Mouse (Mus musculus) lung, embryonic 14.5 days (tissue): ENCODE results near the gene Gm11214. TPM values are rescaled to one million over a fixed set of nuclear protein-coding genes. Genes with fewer than 3 reads are reported as not detected.

Source experiments
- ATAC-seq: fragments of 200-750 bp; cut with Nextera tagmentation; 2 replicates; pipeline ENCODE4 v1.8.0; 2017; ENCODE audit warnings: mild to moderate bottlenecking, moderate TSS enrichment, moderate library complexity; ENCODE audit not compliant: insufficient read depth
- DNase-seq: peaks from one replicate; pipeline ENCODE4 v3.0.0-alpha.2; 2015
- H3K27ac ChIP-seq: fragments of 300-500 bp; sonication (generic); 2 replicates; pipeline ENCODE4 v1.5.1; 2014; ENCODE audit warnings: low read depth, mild to moderate bottlenecking, moderate library complexity
- H3K27me3 ChIP-seq: fragments of 300-500 bp; sonication (generic); 2 replicates; pipeline ENCODE4 v1.6.1; 2014; ENCODE audit warnings: low read length, control low read depth; ENCODE audit not compliant: insufficient read depth
- H3K36me3 ChIP-seq: fragments of 300-500 bp; sonication (generic); 2 replicates; pipeline ENCODE4 v1.6.1; 2014; ENCODE audit warnings: control low read depth; ENCODE audit not compliant: insufficient read depth
- H3K4me1 ChIP-seq: fragments of 300-500 bp; sonication (generic); 2 replicates; pipeline ENCODE4 v1.6.1; 2014; ENCODE audit warnings: antibody characterized with exemption, control low read depth; ENCODE audit not compliant: insufficient read depth
- H3K4me2 ChIP-seq: fragments of 300-500 bp; sonication (generic); 2 replicates; pipeline ENCODE4 v1.6.1; 2014; ENCODE audit warnings: mild to moderate bottlenecking
- H3K4me3 ChIP-seq: fragments of 300-500 bp; sonication (generic); 2 replicates; pipeline ENCODE4 v1.5.1; 2014; ENCODE audit warnings: low read depth, low read length
- H3K9ac ChIP-seq: fragments of 300-500 bp; sonication (generic); 2 replicates; pipeline ENCODE4 v1.6.1; 2014
- H3K9me3 ChIP-seq: fragments of 300-500 bp; sonication (generic); 2 replicates; pipeline ENCODE4 v1.6.1; 2016; ENCODE audit warnings: low read depth, low read length, control low read depth
- CTCF ChIP-seq: IDR thresholded peaks from 2 replicates; pipeline ENCODE4 v1.5.1; 2016; ENCODE audit warnings: antibody characterized with exemption, low read depth
- WGBS: fragments of 180-500 bp; shearing (Covaris S2); extraction: QIAGEN DNeasy Blood & Tissue Kit; methylation state at CpG from one replicate; pipeline ENCODE4 v1.1.7; 2014; 5-methylcytosine and 5-hydroxymethylcytosine counted together
- polyA plus RNA-seq: library from polyadenylated mRNA; unstranded; fragments of >200 nt; fragmentation: Nextera tagmentation; extraction: Ambion mirVana; gene quantifications from 2 replicates; pipeline ENCODE4 v1.2.1, GENCODE M21; 2014

Gene Gm11214
- polyA plus RNA-seq, 1 experiment from 2014 or later: not detected

DNA sequence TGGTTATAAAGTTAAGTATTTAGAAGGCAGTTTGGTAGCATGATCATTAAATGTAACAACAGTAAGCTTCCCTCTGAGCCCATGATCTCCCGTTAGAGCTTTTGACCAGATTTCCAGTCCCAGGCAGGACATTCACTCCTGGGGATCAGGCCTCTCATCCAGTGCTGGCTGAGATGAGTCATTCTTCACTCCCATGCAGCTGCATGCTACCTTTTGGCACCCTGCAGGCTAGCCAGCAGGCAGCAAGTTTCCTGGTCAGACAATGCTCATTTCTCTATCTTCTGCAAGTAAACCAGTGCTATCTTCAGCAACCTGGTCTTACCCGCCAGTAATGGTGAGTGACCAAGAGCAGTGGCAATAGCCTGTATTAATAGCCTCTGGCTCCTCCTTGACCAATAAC is 30.0 kb downstream of the Gm11214 start:
- Histone ChIP-seq H3K36me3 (no peaks in the 10 kb centered on the region), H3K4me2 (no peak overlapping the region), H3K9ac (no peak overlapping the region), H3K27me3 (no peaks in the 10 kb centered on the region), H3K9me3 (no peaks in the 10 kb centered on the region), H3K4me1 (no peaks in the 10 kb centered on the region), H3K4me3 (no peak overlapping the region), H3K27ac (no peak overlapping the region)
- TF ChIP-seq CTCF: no peak
- ATAC-seq (no peak), DNase-seq (no peak)
- WGBS: 82% methylated on average over 2 of the region's 2 CpGs

DNA sequence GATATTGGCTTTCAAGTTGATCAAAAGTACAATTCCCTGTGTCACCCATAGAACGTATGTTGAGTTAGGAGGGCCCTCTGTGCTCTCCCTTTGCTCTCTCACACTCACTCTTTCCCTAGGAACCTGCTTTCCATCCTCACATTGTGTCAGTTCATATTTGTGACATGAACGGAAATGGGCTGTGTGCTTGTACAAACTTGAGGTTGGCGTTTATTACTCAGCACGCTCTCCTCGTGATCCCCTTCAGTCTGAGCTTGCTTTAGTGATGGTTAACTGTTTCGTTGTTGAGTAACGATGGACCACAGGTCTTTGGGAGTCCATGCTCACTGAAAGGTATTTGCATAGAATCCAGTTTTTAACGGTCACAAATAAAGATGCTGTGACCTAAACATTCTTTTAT is 36.1 kb downstream of the Gm11214 start:
- H3K9ac ChIP-seq: no peak overlapping the region
- no peak overlapping the region for H3K4me3 ChIP-seq
- no peaks in the 10 kb centered on the region for H3K36me3 ChIP-seq
- no peaks in the 10 kb centered on the region for H3K27me3 ChIP-seq
- TF ChIP-seq CTCF: no peak
- DNase-seq (no peak), ATAC-seq (no peak)
- 75% methylated on average over 8 of the region's 8 CpGs for WGBS
- H3K27ac ChIP-seq: no peak overlapping the region
- no peak overlapping the region for H3K4me2 ChIP-seq
- H3K4me1 ChIP-seq: no peaks in the 10 kb centered on the region
- H3K9me3 ChIP-seq: no peaks in the 10 kb centered on the region

DNA sequence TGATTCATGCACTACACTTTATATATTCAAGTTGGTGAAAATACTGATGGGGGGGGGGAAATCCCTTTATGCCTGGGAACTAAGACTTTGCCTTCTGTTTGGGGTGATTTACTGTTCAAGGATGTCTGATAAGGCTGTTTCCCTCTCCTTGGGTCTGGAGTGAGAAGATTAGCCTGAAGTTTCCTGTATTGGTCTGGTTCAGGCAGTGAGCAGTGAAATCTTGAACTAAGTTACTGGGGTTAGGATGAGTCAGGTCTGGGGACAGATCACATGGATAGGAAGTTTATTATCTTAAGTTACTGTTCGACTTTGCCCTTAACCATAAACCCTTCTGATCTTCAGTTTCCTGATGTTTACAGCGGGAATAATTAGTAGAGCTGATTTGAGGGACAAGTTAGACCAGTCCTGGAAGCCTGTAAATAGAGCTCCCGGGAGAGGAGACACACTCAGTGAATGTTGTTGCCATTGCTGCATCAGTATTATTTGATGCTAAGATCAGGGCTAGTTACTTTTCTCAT is 37.6 kb downstream of the Gm11214 start:
- Histone ChIP-seq H3K27me3 (no peaks in the 10 kb centered on the region), H3K4me2 (no peak overlapping the region), H3K9ac (no peak overlapping the region), H3K4me1 (no peaks in the 10 kb centered on the region), H3K36me3 (no peaks in the 10 kb centered on the region), H3K4me3 (no peak overlapping the region), H3K9me3 (no peaks in the 10 kb centered on the region), H3K27ac (no peak overlapping the region)
- ATAC-seq (no peak), DNase-seq (no peak)
- WGBS: 41% methylated on average over 3 of the region's 3 CpGs
- TF ChIP-seq CTCF: no peak

DNA sequence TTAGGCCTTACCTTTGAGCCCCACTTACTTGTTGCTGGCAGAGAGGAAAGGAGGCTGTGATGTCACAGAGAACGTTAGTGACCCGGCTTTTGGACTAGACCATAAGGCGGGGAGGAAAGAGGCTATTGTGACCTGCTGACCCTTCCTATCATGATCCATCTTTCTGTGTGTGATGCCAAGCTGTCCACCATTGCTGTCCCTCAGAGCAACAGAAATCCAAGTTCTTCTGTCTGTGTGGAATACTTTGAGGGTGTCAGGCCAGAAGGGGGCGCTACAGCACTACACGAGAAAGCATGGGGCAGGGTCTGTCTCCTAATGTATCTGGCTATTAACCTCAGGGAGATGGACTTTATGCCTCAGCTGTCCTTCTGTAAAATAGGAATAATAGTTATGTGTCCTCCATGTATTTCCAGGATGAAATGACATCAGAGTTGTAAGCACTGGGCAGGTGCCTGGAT is 40.8 kb downstream of the Gm11214 start, which contains the start of gene Tex48:
TSS of gene Tex48 (minus strand) at position 51 of the 458 bp plus-strand sequence.
- peak; percentile 68 for TF ChIP-seq CTCF

DNA sequence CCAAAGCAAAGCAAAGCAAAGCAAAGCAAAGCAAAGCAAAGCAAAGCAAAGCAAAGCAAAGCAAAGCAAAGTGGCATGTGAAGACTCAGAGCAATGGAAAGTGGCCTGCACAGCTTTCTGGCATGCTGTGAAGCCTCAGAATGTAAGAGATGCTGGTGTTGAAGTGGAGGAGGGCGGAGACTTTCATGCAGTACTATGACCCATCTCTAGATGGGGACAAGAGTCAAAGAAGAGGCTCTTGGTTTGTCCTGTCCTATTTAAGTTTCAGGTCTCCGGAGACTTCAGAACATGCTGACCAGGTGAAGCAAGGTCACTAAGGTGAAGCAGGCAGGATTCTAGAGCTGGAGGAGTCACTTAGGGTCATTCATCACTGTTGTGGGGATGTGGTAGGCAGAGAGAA is 41.3 kb downstream of the Gm11214 start:
- Histone ChIP-seq H3K4me2 (no peak overlapping the region), H3K4me1 (no peaks in the 10 kb centered on the region), H3K4me3 (no peak overlapping the region), H3K9ac (no peak overlapping the region), H3K27me3 (no peaks in the 10 kb centered on the region), H3K27ac (no peak overlapping the region), H3K9me3 (no peaks in the 10 kb centered on the region), H3K36me3 (no peaks in the 10 kb centered on the region)
- WGBS: 77% methylated on average over 2 of the region's 2 CpGs
- ATAC-seq (no peak), DNase-seq (peak; percentile 17)
- no peak for TF ChIP-seq CTCF

More for the DNA sequence above, 40.8 kb downstream of the Gm11214 start, which contains the start of gene Tex48:
- H3K36me3 ChIP-seq: no peaks in the 10 kb centered on the region
- 57% methylated on average over 5 of the region's 5 CpGs for WGBS
- ATAC-seq: no peak
- peak; percentile 62 for DNase-seq
- H3K27me3 ChIP-seq: no peaks in the 10 kb centered on the region
- H3K4me3 ChIP-seq: no peak within 1 kb of the TSS
- no peaks in the 10 kb centered on the region for H3K4me1 ChIP-seq
- H3K27ac ChIP-seq: no peak within 1 kb of the TSS
- no peaks in the 10 kb centered on the region for H3K9me3 ChIP-seq
- H3K4me2 ChIP-seq: no peak within 1 kb of the TSS
- no peak within 1 kb of the TSS for H3K9ac ChIP-seq

Other genes with a start within 250 kb of the Gm11214 start
- 4.5 and 4.7 TPM in 2 replicates for gene Whrn, start 167.4 kb downstream of the Gm11214 start, polyA plus RNA-seq
- 228 and 231 TPM in 2 replicates for gene Atp6v1g1, start 118.6 kb downstream of the Gm11214 start, polyA plus RNA-seq
- 8.2 and 8.5 TPM in 2 replicates for gene Tmem268, start 104.6 kb downstream of the Gm11214 start, polyA plus RNA-seq
- not detected in 2 replicates for gene Gm11213, start 58.1 kb downstream of the Gm11214 start, polyA plus RNA-seq
- not detected in 2 replicates for gene Tex48, start 41.0 kb downstream of the Gm11214 start, polyA plus RNA-seq
- 0.08 and 0.14 TPM in 2 replicates for gene Tnfsf15, start 81.7 kb upstream of the Gm11214 start, polyA plus RNA-seq
- gene Tnfsf8, start 198.0 kb upstream of the Gm11214 start, polyA plus RNA-seq: 0.04 and 0.07 TPM in 2 replicates